8 mouse cellular contexts compared by ENCODE assay signal in the genomic region with DNA sequence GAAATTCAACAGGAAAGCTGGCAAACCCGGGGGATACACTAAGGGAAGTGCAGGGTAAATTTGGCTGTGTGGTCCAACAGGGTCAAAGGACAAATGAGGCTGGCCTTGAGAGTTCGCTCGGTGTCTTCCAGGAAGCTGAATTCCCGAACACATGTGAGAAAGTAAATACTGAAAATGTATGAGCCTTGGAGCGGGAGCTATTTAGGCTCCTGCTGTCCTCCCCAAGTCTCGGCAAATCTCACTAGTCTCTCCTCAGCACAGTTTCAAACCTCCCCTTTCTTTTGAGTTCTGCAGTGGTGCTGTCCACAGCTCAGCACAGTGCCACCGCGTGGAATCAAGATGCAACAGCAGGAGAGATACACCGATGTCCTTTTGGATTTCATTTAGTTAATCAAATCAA. TPM values are rescaled to one million over a fixed set of nuclear protein-coding genes. Genes with fewer than 3 reads are reported as not detected.
A peak's percentile ranks its signal among the peaks of the same experiment; 100 is the strongest.
DNase-seq lines count a peak whose midpoint lies in the region; ATAC-seq and TF ChIP-seq lines count a peak whose summit lies in the region.

No protein-coding gene starts in this region.

- H3K4me2 ChIP-seq in intestine, embryonic 16.5 days (ENCODE audit: low read depth, low read length), result peak overlapping the region; percentile 47
- H3K4me2 ChIP-seq in liver, embryonic 12.5 days, result peak overlapping the region; percentile 51
- peak overlapping the region; percentile 62 for H3K4me2 ChIP-seq in myocyte (ENCODE audit: low read depth)

- no peaks in the 10 kb centered on the region for H3K27me3 ChIP-seq in intestine, embryonic 16.5 days (replicated peaks; ENCODE audit: control insufficient read depth, insufficient read depth, low read length)
- no peaks in the 10 kb centered on the region for H3K27me3 ChIP-seq in liver, embryonic 12.5 days (replicated peaks)
- no peaks in the 10 kb centered on the region for H3K27me3 ChIP-seq in myocyte (ENCODE audit: control insufficient read depth, insufficient read depth, insufficient read length)

- DNase-seq in right cerebral cortex, adult 18-20 months, result peak; percentile 55
- no peak for DNase-seq in right cerebral cortex, postnatal 36 days (ENCODE audit: low spot score in 2 of 2)
- DNase-seq in c-Kit-positive CD71-positive TER-119-positive erythroid progenitor cells, embryonic 14.5 days (ENCODE audit: low spot score), result peak; percentile 34
- peak; percentile 15 to 45 for DNase-seq in frontal cortex, postnatal 36 days (ENCODE audit: low spot score in 2 of 2)
- peak; percentile 75 for DNase-seq in testis, postnatal 10 days (ENCODE audit: low spot score)

- no peaks in the 10 kb centered on the region for H3K79me2 ChIP-seq in myocyte (ENCODE audit: control insufficient read depth, insufficient read depth)

- H3K4me1 ChIP-seq in intestine, embryonic 16.5 days (ENCODE audit: control insufficient read depth, insufficient read depth, low read length), result no peaks in the 10 kb centered on the region
- no peaks in the 10 kb centered on the region for H3K4me1 ChIP-seq in liver, embryonic 12.5 days

- no peak for TF ChIP-seq POLR2A in myocyte (IDR thresholded peaks at IDR 0.05; ENCODE audit: insufficient read length, low read depth)

- no peak overlapping the region for H3K4me3 ChIP-seq in intestine, embryonic 16.5 days (ENCODE audit: low read length)
- H3K4me3 ChIP-seq in liver, embryonic 12.5 days, result no peak overlapping the region
- no peak overlapping the region for H3K4me3 ChIP-seq in myocyte

- no peak overlapping the region for H3K27ac ChIP-seq in intestine, embryonic 16.5 days (ENCODE audit: low read length)
- H3K27ac ChIP-seq in liver, embryonic 12.5 days, result no peak overlapping the region

- WGBS in intestine, embryonic 16.5 days, result 10% methylated on average over 9 of the region's 9 CpGs
- 8% methylated on average over 9 of the region's 9 CpGs for WGBS in liver, embryonic 12.5 days (ENCODE audit: insufficient replicate concordance)

- no peaks in the 10 kb centered on the region for H3K36me3 ChIP-seq in intestine, embryonic 16.5 days (ENCODE audit: control insufficient read depth, insufficient read depth, low read length)
- H3K36me3 ChIP-seq in liver, embryonic 12.5 days, result no peaks in the 10 kb centered on the region
- no peaks in the 10 kb centered on the region for H3K36me3 ChIP-seq in myocyte (ENCODE audit: control insufficient read depth, insufficient read depth)

- no peak overlapping the region for H3ac ChIP-seq in myocyte (ENCODE audit: control insufficient read depth, insufficient read length)

- peak; percentile 80 for ATAC-seq in intestine, embryonic 16.5 days
- ATAC-seq in liver, embryonic 12.5 days, result no peak

- H3K9me3 ChIP-seq in intestine, embryonic 16.5 days (ENCODE audit: control insufficient read depth, low read length), result no peaks in the 10 kb centered on the region
- H3K9me3 ChIP-seq in liver, embryonic 12.5 days (replicated peaks), result no peaks in the 10 kb centered on the region

- H3K9ac ChIP-seq in intestine, embryonic 16.5 days (ENCODE audit: low read depth, low read length), result 0 out of 2 replicates have a peak overlapping the region, but pooled peaks have one; percentile 26
- H3K9ac ChIP-seq in liver, embryonic 12.5 days, result no peak overlapping the region

TF ChIP-seq in myocyte, 11 proteins besides CTCF, POLR2A, EP300 and RAD21:
- TF ChIP-seq SRF (IDR thresholded peaks at IDR 0.05; ENCODE audit: control insufficient read depth, insufficient read length, low read depth) (no peak), POLR2AphosphoS2 (IDR thresholded peaks at IDR 0.05; ENCODE audit: insufficient read length, low read depth) (no peak), USF1 (IDR thresholded peaks at IDR 0.05; ENCODE audit: low read depth) (no peak), REST (IDR thresholded peaks at IDR 0.05; ENCODE audit: insufficient read depth, insufficient read length) (no peak), E2F4 (IDR thresholded peaks at IDR 0.05; ENCODE audit: insufficient read depth) (no peak), MAX (IDR thresholded peaks at IDR 0.05; ENCODE audit: low read depth) (no peak), CEBPB (IDR thresholded peaks at IDR 0.05; ENCODE audit: insufficient read depth, poor library complexity, severe bottlenecking) (no peak), MYOD1 (IDR thresholded peaks at IDR 0.05; ENCODE audit: control insufficient read depth in 1 of 3, insufficient read length in 2 of 3, low read depth in 2 of 3) (no peak), MYOG (IDR thresholded peaks at IDR 0.05; ENCODE audit: control insufficient read depth in 1 of 3, insufficient read depth in 1 of 3, insufficient read length in 2 of 3, low read depth in 2 of 3) (no peak), TCF12 (IDR thresholded peaks at IDR 0.05; ENCODE audit: insufficient read depth, poor library complexity, severe bottlenecking) (no peak), TCF3 (IDR thresholded peaks at IDR 0.05; ENCODE audit: insufficient read length, low read depth) (no peak)

RNA-seq across cellular contexts. Expression of a gene that starts 32.8 kb away (rescaled TPM):
- polyA plus RNA-seq in intestine, embryonic 16.5 days (2015; fragmentation: Nextera tagmentation; extraction: Ambion mirVana), result 13.5 and 14.0 TPM in 2 replicates
- 5.3 and 7.2 TPM in 2 replicates for polyA plus RNA-seq in liver, embryonic 12.5 days (2016; fragmentation: Nextera tagmentation; extraction: Ambion mirVana)
- 12.9 TPM for polyA plus RNA-seq in myocyte (2012; fragmentation: generic; extraction: Trizol)

Comparison
In these comparisons a context has a peak if more than half of its experiments do, and no peak if none do; other contexts are left out.
1. DNase-seq: peak in right cerebral cortex, adult 18-20 months (single experiment), c-Kit-positive CD71-positive TER-119-positive erythroid progenitor cells, embryonic 14.5 days (single experiment), frontal cortex, postnatal 36 days (2 of 2) and testis, postnatal 10 days (single experiment); none in right cerebral cortex, postnatal 36 days (0 of 2).
2. Peak in every context shown above with its lines, with median percentiles within 50 percentile points of each other: H3K4me2 ChIP-seq.